Mouse (Mus musculus) E14TG2a.4 (cell line): ENCODE results near the gene Arhgef3.

ENCODE experiments used
- CTCF ChIP-seq: conservative IDR thresholded peaks from 2 replicates; pipeline ENCODE4 v1.5.1; 2014; ENCODE audit warnings: low read length
- POU5F1 ChIP-seq: IDR thresholded peaks from 2 replicates; pipeline ENCODE4 v1.6.1; 2014; ENCODE audit warnings: low read length, borderline replicate concordance

GRCm38 (mm10) chr14:27253391-27253790, 138.7 kb downstream of the Arhgef3 start:
- TF ChIP-seq CTCF (no peak), POU5F1 (no peak)
